Mouse (Mus musculus): ENCODE results near the gene Micall1.

DNA sequence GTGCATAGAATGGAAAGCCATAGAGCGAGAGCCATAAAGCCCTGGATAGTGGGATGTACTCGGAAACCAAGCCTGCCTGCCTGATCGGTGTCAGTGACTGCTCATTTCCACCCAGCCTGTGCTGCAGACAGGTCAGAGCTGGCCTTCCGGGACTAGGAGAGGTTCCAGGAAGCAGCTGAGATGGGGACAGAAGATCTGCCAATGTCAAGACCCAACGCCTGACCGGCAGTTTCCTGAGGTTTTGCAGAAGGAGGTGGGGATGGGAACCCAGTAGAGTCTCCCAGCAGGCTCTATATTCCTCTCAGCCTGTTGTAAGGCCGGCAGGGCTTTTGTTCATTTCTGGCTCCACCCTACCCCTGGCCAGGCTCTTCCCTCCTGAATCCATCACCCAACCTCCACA is 9.8 kb upstream of the Micall1 start:
- TF ChIP-seq CTCF (IDR thresholded peaks at IDR 0.05; ENCODE audit: low read depth): no peak
- no peak for TF ChIP-seq EP300 (IDR thresholded peaks at IDR 0.05; ENCODE audit: low read depth)
